Mouse (Mus musculus): ENCODE results near the gene Amph. TPM values are rescaled to one million over a fixed set of nuclear protein-coding genes. Genes with fewer than 3 reads are reported as not detected.

Amph gene
- total RNA-seq, 4 experiments from 2014 or later, result 1.1 to 1.9 (median 1.5) TPM

DNA sequence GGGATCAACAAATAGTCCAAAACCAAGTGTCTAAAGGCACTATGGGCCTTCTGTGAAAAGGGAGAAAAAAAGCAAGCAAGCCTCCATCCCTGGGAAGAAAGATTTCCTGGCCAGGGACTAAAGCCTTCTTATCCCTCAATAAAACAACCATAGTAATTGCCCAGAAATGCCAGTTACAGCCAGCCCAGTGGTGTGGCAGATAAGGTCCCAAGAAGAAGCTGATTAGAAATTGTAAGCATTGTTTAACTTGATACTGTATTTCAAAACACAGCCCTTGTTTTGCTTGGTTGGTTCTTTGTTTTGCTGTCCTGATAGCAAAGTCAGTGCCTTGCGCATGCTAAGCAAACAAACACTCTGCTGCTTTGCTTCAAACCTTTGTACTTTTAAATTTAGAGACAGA, 191.8 kb downstream of the Amph start:
- DNase-seq (ENCODE audit: low spot score), result no peak

DNA sequence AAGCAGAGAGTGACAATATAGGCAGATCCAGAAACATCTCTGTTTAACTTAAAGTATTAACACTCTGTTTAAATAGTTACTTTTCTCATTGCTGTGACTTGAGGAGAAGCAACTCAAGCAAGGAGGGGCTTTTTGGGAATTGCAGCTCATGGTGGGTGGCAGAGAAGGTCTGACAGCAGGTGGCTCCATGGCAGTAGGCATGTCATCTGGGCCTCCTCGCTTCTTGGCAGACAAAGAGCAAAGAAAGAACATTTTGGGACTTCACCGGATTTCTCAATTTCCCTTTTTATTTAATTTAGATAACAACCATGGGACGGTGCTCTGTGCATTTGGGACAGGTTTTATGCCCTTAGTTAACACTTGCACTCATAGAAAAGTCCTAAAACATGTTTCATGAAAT, 195.8 kb downstream of the Amph start:
- DNase-seq (ENCODE audit: low spot score), result no peak

DNA sequence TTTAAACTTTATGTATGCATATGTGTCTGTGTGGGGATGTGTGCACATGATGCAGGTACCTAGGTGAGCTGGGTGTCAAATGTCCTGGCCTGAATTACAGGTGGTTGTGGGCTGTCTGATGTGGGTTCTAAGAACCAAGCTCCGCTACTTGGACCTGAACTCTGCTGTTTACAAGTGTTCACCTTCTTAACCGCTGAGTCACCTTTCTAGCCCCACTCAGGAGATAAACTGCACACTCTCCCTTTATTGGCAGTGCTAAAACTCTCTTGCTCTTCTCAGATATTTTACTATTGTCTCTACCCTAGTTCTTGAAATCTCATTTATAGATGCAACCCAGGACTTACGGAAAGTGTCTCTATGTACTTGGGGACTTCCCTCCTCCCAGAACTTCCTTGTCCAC, 199.5 kb downstream of the Amph start:
- DNase-seq (ENCODE audit: low spot score), result no peak

DNA sequence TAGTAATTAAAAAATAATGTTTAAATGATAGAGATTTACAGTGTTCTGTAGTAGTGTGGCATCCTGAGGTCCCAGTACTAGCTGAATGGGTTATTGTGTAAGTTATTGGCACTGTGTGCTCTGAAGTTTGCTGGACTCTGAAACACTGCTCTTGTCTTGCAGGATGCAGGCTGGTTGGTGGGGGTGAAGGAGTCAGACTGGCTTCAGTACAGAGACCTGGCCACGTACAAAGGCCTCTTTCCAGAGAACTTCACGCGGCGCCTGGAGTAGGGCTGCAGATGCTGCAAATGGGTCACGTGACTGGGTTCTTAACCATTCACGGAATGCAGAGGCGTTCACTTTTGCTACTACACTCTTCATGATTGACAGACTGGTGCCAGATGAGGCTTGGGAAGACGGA, 201.6 kb downstream of the Amph start:
- DNase-seq (ENCODE audit: low spot score), result no peak

DNA sequence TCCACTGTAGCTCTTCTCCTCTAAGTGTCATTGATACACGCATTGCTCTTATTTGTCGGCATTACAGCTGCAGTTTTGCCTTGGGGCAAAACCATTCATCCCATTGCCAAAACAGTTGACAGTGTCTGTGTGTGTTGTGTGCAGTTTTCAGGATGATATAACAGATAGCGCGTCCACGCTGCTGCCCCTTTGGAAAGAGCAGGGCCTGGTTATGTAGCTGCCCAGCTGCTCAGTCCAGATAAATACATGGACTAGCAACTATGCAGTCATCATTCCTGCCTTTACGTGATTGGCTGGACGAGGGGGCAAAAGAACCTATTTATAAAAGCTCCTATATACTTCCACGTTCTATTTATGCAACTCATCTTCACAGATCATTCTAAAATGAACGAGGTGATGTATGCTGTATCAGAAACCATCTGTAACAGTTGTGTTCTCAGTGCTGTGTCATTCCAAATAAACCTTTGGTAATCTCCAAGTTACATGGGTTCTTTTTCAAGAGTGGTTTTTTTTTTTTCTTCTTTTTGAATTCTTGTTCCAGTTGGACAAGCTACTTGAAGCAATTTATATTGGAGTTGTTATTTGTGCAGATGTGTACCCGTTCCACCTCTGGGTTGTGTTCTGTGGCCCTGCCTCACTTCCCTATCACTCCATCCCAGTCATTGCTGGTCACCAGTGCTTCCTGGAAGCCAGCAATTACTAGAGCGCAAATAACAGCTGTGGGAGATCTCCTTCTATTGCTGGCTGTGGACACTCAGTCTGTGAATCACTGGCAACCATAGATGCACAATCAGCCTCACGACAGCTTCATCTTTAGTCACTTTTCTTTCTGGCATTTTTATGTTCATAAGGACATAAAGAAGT, 202.7 kb downstream of the Amph start:
- DNase-seq (ENCODE audit: low spot score), result no peak

DNA sequence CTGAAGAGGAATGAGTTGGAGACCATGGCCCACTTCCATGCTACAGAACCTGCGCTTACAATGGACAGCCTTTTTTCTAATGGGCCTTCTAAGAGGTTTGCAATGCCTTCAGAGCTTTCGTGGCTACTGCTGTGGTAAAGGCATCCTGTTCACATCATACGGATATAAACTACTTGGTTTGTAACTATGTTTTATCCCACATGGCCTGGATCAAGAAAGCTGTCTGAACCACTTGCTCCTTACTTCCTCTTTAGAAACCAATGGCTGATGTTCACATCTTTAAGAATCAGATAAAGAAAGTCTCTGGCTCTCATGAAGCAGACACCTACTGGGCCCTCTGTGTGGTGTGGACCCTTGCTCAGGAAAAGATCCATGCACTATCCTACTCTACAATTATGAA, 204.1 kb downstream of the Amph start:
- DNase-seq (ENCODE audit: low spot score), result no peak

DNA sequence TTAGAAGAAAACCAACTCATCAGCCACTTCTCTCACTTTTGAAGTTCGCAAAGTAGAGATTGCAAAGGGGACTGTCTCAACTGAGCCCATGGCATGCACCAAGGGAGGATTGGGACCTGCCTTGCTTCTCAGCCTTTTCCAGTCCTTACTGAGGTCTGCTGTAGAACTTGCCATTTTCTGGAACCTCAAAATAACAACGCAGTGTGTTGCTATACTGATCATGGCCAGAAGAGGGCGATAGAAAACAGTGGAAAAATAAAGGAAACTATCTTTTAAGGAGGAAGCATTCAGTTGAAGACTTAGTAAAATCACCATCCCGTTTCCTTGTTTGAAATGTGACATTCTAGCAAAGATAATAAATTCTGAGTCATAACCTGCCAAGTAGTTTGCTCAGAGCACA, 210.5 kb downstream of the Amph start:
- peak; percentile 33 for DNase-seq (ENCODE audit: low spot score)

DNA sequence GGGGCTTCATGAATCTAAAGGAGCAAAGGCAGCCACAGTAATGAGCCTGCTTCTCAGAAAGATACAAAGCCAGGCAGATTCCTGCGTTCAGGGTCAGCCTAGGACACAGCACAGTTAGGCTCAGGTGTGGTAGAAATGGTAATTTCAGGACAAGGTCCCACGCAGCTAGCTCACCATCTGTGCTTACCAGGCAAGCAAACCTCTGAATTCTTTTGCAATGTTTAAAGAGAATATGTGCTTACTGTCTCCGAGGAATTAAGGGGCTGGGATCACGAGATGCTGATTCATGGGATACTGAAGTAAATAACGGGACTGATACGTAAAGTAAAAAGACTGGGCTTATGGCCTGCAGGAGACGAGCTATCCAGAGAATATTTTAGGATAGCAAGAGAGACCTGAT, 212.6 kb downstream of the Amph start:
- no peak for DNase-seq (ENCODE audit: low spot score)

DNA sequence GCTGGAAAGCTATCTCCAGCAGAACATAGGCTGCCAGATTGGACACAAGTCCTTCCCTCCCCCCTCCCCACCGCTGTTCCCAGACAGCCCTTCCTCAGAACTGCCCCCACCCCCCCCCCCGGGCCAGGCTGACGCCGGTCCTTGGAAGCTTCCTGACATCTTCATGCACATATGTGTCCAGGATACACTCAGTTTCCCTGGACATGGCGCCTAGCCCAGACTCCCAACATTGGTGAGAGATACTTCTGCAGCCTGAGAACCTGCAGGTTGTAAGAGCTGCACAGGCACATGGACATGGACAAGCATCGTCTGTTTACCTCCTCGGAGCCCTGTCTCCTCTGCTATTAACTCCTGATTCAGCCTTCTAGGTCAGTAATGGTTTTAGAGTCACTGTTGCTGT, 213.1 kb downstream of the Amph start:
- no peak for DNase-seq (ENCODE audit: low spot score)

DNA sequence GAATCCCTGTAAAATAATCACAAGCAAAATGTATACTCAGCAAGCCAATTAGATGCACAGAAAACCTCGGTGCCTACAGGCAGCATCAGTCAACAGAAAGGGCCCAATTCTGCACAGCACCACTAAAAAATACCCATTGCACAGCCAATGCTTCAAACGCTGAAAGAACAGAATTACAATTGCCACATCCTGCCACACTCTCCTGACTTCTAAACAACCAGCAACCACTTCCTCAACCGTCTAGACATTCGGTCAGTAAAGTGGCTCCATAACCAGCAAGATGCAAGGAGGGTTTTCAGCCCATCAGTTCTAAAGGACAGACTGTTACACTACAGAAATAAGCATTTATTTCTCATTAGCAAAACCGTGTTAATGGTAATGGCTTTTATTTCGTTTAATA, 214.1 kb downstream of the Amph start:
- no peak for DNase-seq (ENCODE audit: low spot score)

DNA sequence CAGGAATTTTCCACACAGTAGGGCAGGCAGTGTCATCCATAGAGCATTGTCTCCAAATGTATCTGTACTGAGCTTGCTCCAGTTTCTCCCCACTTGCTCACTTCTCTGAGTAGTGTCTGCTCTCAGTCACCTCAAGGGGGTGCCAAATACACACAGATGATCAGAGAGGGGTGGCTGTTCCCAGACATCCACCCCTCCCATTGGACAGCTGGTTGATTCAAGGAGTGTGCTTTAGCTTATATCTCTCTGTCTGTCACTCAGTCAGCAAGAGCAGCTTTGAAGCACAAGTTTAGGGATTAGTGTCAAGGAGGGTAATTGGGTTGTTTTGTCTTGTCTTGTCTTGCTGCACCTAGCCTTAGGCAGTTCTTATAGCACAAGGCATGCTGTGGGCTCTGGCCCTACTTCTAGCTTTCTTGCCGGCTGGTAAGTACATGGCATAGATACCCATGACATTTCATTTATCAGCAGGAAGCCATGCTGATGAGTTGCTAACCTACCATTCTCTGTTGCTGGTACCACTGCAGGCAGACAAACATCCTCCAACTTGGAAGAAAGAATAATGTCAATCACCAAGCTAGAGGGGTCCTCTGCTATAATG, 229.8 kb downstream of the Amph start:
- DNase-seq (ENCODE audit: low spot score), result no peak

DNA sequence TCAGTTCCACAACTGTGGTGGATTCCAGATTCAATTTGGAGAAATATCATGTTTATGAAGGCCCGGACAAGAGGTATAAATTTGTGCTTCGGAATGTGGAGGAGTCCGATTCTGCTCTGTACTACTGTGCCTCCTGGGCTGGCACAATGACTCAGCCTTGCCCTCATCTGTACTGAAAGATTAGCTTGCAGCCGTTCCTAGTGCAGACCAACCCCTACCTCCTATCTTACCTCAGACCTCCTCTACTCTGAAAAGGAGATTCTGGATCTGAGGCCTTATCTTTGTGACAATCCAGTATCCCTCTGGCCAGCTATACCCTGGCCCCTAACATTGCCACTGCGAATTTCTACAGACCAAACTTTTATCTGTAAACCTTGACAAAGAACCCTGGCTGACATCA, 230.3 kb downstream of the Amph start:
- DNase-seq (ENCODE audit: low spot score), result no peak

DNA sequence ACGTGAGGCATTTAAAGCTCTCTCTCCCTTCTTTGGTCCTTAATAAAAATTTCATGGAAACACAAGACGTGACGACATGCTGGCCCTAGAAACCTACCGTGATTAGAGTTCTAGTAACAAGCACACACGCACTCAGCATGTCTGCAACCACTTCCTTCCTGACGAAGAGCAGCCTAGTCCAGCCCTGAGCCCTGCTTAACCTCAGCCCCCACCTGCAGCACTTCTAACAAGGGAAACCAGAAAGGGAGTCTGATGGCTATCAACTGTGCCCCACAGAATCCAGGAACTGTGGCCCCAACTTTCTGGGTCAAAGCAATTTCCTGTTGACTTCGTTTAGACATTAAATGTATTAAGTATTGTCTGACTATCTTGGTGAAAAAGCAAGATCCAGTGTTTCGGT, 234.3 kb downstream of the Amph start:
- DNase-seq (ENCODE audit: low spot score), result no peak

DNA sequence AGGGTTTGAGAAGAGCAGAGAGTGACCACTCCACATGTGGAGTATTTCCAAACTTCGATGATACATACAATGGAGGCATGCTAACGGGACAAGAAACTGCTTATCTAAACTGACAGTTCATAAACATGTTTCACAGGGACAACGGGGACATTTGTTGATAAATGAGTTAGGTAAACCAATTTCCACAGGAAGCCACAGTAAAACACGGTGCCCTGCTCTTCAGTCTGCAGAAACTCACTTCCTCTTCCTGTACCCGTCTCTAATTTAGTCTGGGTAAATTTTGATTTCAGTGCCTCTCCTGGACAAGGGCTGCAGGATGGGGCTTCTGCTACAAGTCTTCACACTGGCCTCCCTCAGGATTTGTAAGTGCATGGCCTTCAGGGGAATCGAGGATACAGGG, 242.0 kb downstream of the Amph start:
- no peak for DNase-seq (ENCODE audit: low spot score)

DNA sequence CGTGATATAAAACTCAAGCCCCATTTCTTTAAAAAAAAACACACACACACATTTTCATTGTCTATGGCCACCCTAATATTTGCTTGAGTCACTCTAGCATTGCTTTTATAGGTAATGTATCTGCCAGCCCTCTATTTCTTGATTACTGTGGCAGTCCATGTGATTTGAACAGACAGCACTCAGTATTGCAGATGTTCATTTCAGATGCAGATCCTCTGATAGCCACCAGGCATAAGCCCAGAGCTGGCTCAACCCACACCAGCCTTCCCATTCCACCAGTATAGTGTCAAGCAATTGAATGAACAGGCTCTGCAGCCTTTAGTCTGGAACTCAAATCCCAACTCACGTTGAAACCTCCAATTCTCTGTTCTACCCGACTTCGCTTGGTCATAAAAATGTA, 246.8 kb downstream of the Amph start:
- DNase-seq (ENCODE audit: low spot score), result no peak

DNA sequence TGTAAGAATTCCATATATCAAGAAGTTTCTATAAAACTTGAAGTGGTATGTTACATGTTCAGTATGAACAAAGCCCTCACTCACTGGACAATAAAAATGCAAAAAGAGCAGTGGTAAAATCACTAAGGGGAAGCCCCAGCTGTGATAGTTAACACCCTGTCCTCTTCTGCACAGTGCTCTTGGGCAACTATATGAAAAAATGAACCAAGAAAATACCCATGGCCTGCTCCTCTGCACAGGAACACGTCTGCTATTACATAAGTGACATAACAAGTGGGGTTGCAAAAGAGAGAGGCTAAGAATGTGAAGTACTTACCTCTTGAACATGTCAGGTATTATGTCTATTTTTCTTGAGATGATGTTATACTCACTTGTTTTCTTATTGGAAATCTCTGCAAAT, 247.5 kb downstream of the Amph start:
- DNase-seq (ENCODE audit: low spot score), result no peak

Other genes with a start within 250 kb of the Amph start
- gene Vps41, start 230.9 kb upstream of the Amph start, total RNA-seq (2022), result 10 to 100 TPM; 32.9 to 37.5 (median 35.3) TPM

Measured in heart, adult 8-10 months (tissue).